Mouse (Mus musculus): ENCODE measurements around the gene Acot2. TPM values are rescaled to one million over a fixed set of nuclear protein-coding genes. Genes with fewer than 3 reads are reported as not detected.

Gene Acot2
- polyA plus RNA-seq, 1 experiment from 2014 or later = 13.3 TPM

GRCm38 (mm10) chr12:83951711-83952575, 35.7 kb upstream of the Acot2 start:
- 65% methylated on average over 32 of the region's 32 CpGs for WGBS
- H3K27ac ChIP-seq (replicated peaks) = peak overlapping the region; percentile 90; the same call in 1 of the 2 replicates
- H3K9me3 ChIP-seq (replicated peaks) = no peaks in the 10 kb centered on the region

GRCm38 (mm10) chr12:83958278-83958677, 29.4 kb upstream of the Acot2 start:
- WGBS = 92% methylated on average over 9 of the region's 9 CpGs
- no peak overlapping the region for H3K9ac ChIP-seq (replicated peaks)

More at GRCm38 (mm10) chr12:83951711-83952575, 35.7 kb upstream of the Acot2 start:
- H3K36me3 ChIP-seq = peaks cover 10% of the 10 kb centered on the region; the same call in 1 of the 2 replicates
- no peak for ATAC-seq (ENCODE audit: low FRiP score)
- peaks cover 32% of the 10 kb centered on the region for H3K4me1 ChIP-seq
- H3K9ac ChIP-seq (replicated peaks) = peak overlapping the region; percentile 80
- H3K4me3 ChIP-seq (replicated peaks) = peak overlapping the region; percentile 93
- peak overlapping the region; percentile 77 for H3K4me2 ChIP-seq
- H3K27me3 ChIP-seq (replicated peaks) = no peaks in the 10 kb centered on the region

GRCm38 (mm10) chr12:83965235-83965634, 22.4 kb upstream of the Acot2 start:
- no peak overlapping the region for H3K9ac ChIP-seq (replicated peaks)
- no peaks in the 10 kb centered on the region for H3K36me3 ChIP-seq
- ATAC-seq (ENCODE audit: low FRiP score) = no peak
- H3K27ac ChIP-seq (replicated peaks) = no peak overlapping the region
- no peak overlapping the region for H3K4me2 ChIP-seq
- H3K27me3 ChIP-seq (replicated peaks) = no peaks in the 10 kb centered on the region
- WGBS = 89% methylated on average over 7 of the region's 7 CpGs
- no peaks in the 10 kb centered on the region for H3K4me1 ChIP-seq
- no peaks in the 10 kb centered on the region for H3K9me3 ChIP-seq (replicated peaks)
- no peak overlapping the region for H3K4me3 ChIP-seq (replicated peaks)

More at GRCm38 (mm10) chr12:83958278-83958677, 29.4 kb upstream of the Acot2 start:
- peaks cover 8% of the 10 kb centered on the region; the same call in 1 of the 2 replicates for H3K36me3 ChIP-seq
- H3K27me3 ChIP-seq (replicated peaks) = no peaks in the 10 kb centered on the region
- H3K27ac ChIP-seq (replicated peaks) = no peak overlapping the region
- H3K9me3 ChIP-seq (replicated peaks) = no peaks in the 10 kb centered on the region
- ATAC-seq (ENCODE audit: low FRiP score) = no peak
- H3K4me1 ChIP-seq = peaks cover 5% of the 10 kb centered on the region
- no peak overlapping the region for H3K4me2 ChIP-seq
- no peak overlapping the region for H3K4me3 ChIP-seq (replicated peaks)

GRCm38 (mm10) chr12:83972117-83972516, 15.5 kb upstream of the Acot2 start:
- H3K36me3 ChIP-seq = no peaks in the 10 kb centered on the region
- no peak overlapping the region for H3K9ac ChIP-seq (replicated peaks)
- 0 out of 2 replicates have a peak, but pooled peaks cover 2% of the 10 kb centered on the region for H3K4me1 ChIP-seq
- H3K9me3 ChIP-seq (replicated peaks) = no peaks in the 10 kb centered on the region
- 77% methylated on average over 2 of the region's 2 CpGs for WGBS
- no peaks in the 10 kb centered on the region for H3K27me3 ChIP-seq (replicated peaks)
- no peak overlapping the region for H3K4me3 ChIP-seq (replicated peaks)
- no peak overlapping the region for H3K27ac ChIP-seq (replicated peaks)
- ATAC-seq (ENCODE audit: low FRiP score) = no peak
- H3K4me2 ChIP-seq = no peak overlapping the region

- Histone ChIP-seq H3K4me2 (no peak overlapping the region), H3K9me3 (replicated peaks) (no peaks in the 10 kb centered on the region), H3K4me3 (replicated peaks) (no peak overlapping the region), H3K27ac (replicated peaks) (no peak overlapping the region), H3K4me1 (no peaks in the 10 kb centered on the region), H3K36me3 (no peaks in the 10 kb centered on the region), H3K27me3 (replicated peaks) (no peaks in the 10 kb centered on the region), H3K9ac (replicated peaks) (no peak overlapping the region)
- WGBS = 92% methylated on average over 6 of the region's 6 CpGs
- no peak for ATAC-seq (ENCODE audit: low FRiP score)
These were observed 8.8 kb upstream of the Acot2 start for GRCm38 (mm10) chr12:83978862-83979261.

GRCm38 (mm10) chr12:83981615-83982014, 6.0 kb upstream of the Acot2 start:
- Histone ChIP-seq H3K27ac (replicated peaks) (no peak overlapping the region), H3K4me3 (replicated peaks) (no peak overlapping the region), H3K9ac (replicated peaks) (no peak overlapping the region), H3K4me2 (no peak overlapping the region), H3K9me3 (replicated peaks) (no peaks in the 10 kb centered on the region), H3K36me3 (no peaks in the 10 kb centered on the region), H3K27me3 (replicated peaks) (no peaks in the 10 kb centered on the region), H3K4me1 (no peaks in the 10 kb centered on the region; the same call in 1 of the 2 replicates)
- WGBS = 92% methylated on average over 4 of the region's 4 CpGs
- no peak for ATAC-seq (ENCODE audit: low FRiP score)

- Histone ChIP-seq H3K9me3 (replicated peaks) (no peaks in the 10 kb centered on the region), H3K27ac (replicated peaks) (no peak within 1 kb of the TSS), H3K4me3 (replicated peaks) (no peak within 1 kb of the TSS), H3K9ac (replicated peaks) (no peak within 1 kb of the TSS), H3K27me3 (replicated peaks) (no peaks in the 10 kb centered on the region), H3K36me3 (no peaks in the 10 kb centered on the region), H3K4me2 (no peak within 1 kb of the TSS), H3K4me1 (peaks cover 9% of the 10 kb centered on the region)
- ATAC-seq (ENCODE audit: low FRiP score) = no peak
- 80% methylated on average over 4 of the region's 4 CpGs for WGBS
These were observed 2.9 kb upstream of the Acot2 start, which contains the start of gene Heatr4 for GRCm38 (mm10) chr12:83984752-83985151. Heatr4 (minus strand) TSS chr12:83984852.

GRCm38 (mm10) chr12:83987242-83987582, 449 bp upstream of the Acot2 start:
- Histone ChIP-seq H3K4me3 (replicated peaks) (peak overlapping the region; percentile 72), H3K4me2 (peak overlapping the region; percentile 65), H3K9ac (replicated peaks) (peak overlapping the region; percentile 77), H3K4me1 (peaks cover 9% of the 10 kb centered on the region), H3K36me3 (no peaks in the 10 kb centered on the region), H3K9me3 (replicated peaks) (no peaks in the 10 kb centered on the region), H3K27me3 (replicated peaks) (no peaks in the 10 kb centered on the region), H3K27ac (replicated peaks) (peak overlapping the region; percentile 95)
- ATAC-seq (ENCODE audit: low FRiP score) = peak; percentile 30; the same call in 1 of the 2 replicates
- whole genome bisulfite sequencing = 30% methylated on average over 8 of the region's 8 CpGs

- WGBS = 73% methylated on average over 4 of the region's 4 CpGs
- Histone ChIP-seq H3K9ac (replicated peaks) (peak overlapping the region; percentile 77), H3K4me2 (peak overlapping the region; percentile 65), H3K36me3 (no peaks in the 10 kb centered on the region), H3K4me3 (replicated peaks) (peak overlapping the region; percentile 72), H3K27me3 (replicated peaks) (no peaks in the 10 kb centered on the region), H3K4me1 (peaks cover 9% of the 10 kb centered on the region), H3K27ac (replicated peaks) (peak overlapping the region; percentile 95), H3K9me3 (replicated peaks) (no peaks in the 10 kb centered on the region)
- ATAC-seq (ENCODE audit: low FRiP score) = peak; percentile 35
These were observed 822 bp downstream of the Acot2 start for GRCm38 (mm10) chr12:83988483-83988882.

- 97% methylated on average over 4 of the region's 4 CpGs for WGBS
- Histone ChIP-seq H3K27me3 (replicated peaks) (no peaks in the 10 kb centered on the region), H3K4me3 (replicated peaks) (no peak overlapping the region), H3K36me3 (no peaks in the 10 kb centered on the region), H3K4me2 (no peak overlapping the region), H3K9ac (replicated peaks) (no peak overlapping the region), H3K27ac (replicated peaks) (no peak overlapping the region), H3K4me1 (peaks cover 9% of the 10 kb centered on the region), H3K9me3 (replicated peaks) (no peaks in the 10 kb centered on the region)
- no peak for ATAC-seq (ENCODE audit: low FRiP score)
These were observed 1.7 kb downstream of the Acot2 start for GRCm38 (mm10) chr12:83989378-83989777.

GRCm38 (mm10) chr12:83997221-83997620, 9.6 kb downstream of the Acot2 start:
- ATAC-seq (ENCODE audit: low FRiP score) = no peak
- Histone ChIP-seq H3K27me3 (replicated peaks) (no peaks in the 10 kb centered on the region), H3K4me2 (no peak overlapping the region), H3K9ac (replicated peaks) (no peak overlapping the region), H3K27ac (replicated peaks) (no peak overlapping the region), H3K4me1 (0 out of 2 replicates have a peak, but pooled peaks cover 8% of the 10 kb centered on the region), H3K9me3 (replicated peaks) (no peaks in the 10 kb centered on the region), H3K36me3 (no peaks in the 10 kb centered on the region), H3K4me3 (replicated peaks) (no peak overlapping the region)
- 76% methylated on average over 2 of the region's 2 CpGs for WGBS
